Mouse (Mus musculus) retina, postnatal 7 days (tissue): ENCODE data around the gene Fgfr1op.

Source experiments
- DNase-seq: peaks from one replicate; pipeline ENCODE4 v3.0.0-alpha.2; 2012; ENCODE audit warnings: low read depth, low spot score

Fgfr1op gene

GRCm38 (mm10) chr17:8225166-8225565 lies 59.9 kb downstream of the Fgfr1op start:
- no peak for DNase-seq

GRCm38 (mm10) chr17:8225746-8226145 lies 60.4 kb downstream of the Fgfr1op start:
- no peak for DNase-seq

- DNase-seq, result no peak
These were observed 63.3 kb downstream of the Fgfr1op start for GRCm38 (mm10) chr17:8228622-8229021.

- DNase-seq, result no peak
These were observed 64.3 kb downstream of the Fgfr1op start for GRCm38 (mm10) chr17:8229607-8230006.

- DNase-seq, result no peak
These were observed 66.8 kb downstream of the Fgfr1op start for GRCm38 (mm10) chr17:8232089-8232488.

GRCm38 (mm10) chr17:8233618-8234214 lies 68.4 kb downstream of the Fgfr1op start:
- DNase-seq, result no peak

- no peak for DNase-seq
These were observed 69.2 kb downstream of the Fgfr1op start for GRCm38 (mm10) chr17:8234537-8234936.

GRCm38 (mm10) chr17:8235743-8236142 lies 70.4 kb downstream of the Fgfr1op start, which contains the start of gene Ccr6:
TSS of gene Ccr6 (plus strand) at chr17:8236043.
- DNase-seq, result no peak

- no peak for DNase-seq
These were observed 72.9 kb downstream of the Fgfr1op start for GRCm38 (mm10) chr17:8238012-8238710.

- DNase-seq, result no peak
These were observed 74.3 kb downstream of the Fgfr1op start for GRCm38 (mm10) chr17:8239561-8239960.

GRCm38 (mm10) chr17:8240517-8240916 lies 75.2 kb downstream of the Fgfr1op start:
- no peak for DNase-seq

- no peak for DNase-seq
These were observed 76.3 kb downstream of the Fgfr1op start for GRCm38 (mm10) chr17:8241645-8242044.

GRCm38 (mm10) chr17:8242186-8242585 lies 76.9 kb downstream of the Fgfr1op start:
- no peak for DNase-seq

- no peak for DNase-seq
These were observed 78.8 kb downstream of the Fgfr1op start for GRCm38 (mm10) chr17:8244124-8244523.

GRCm38 (mm10) chr17:8246102-8246754 lies 80.9 kb downstream of the Fgfr1op start:
- DNase-seq, result no peak
